Mouse (Mus musculus) G1E (cell line): ENCODE measurements around the gene Cd200. TPM values are rescaled to one million over a fixed set of nuclear protein-coding genes. Genes with fewer than 3 reads are reported as not detected.

Experiments
- ATAC-seq: 2 replicates; pipeline ENCODE4 v1.8.0; 2016; ENCODE audit warnings: mild to moderate bottlenecking; ENCODE audit not compliant: insufficient number of reproducible peaks, poor library complexity, low FRiP score, severe bottlenecking; ENCODE audit errors: extremely low read depth
- DNase-seq: peaks from one replicate; pipeline ENCODE4 v3.0.0; 2012; ENCODE audit warnings: low spot score
- H3K27me3 ChIP-seq: 2 replicates; pipeline ENCODE4 v1.6.1; 2012; ENCODE audit warnings: mild to moderate bottlenecking, low read length, inconsistent platforms; ENCODE audit not compliant: insufficient read depth
- H3K36me3 ChIP-seq: replicated peaks from 2 replicates; pipeline ENCODE3; 2012; ENCODE audit warnings: mild to moderate bottlenecking, inconsistent platforms
- H3K4me1 ChIP-seq: 2 replicates; pipeline ENCODE4 v1.6.1; 2012; ENCODE audit warnings: low read depth, low read length, inconsistent platforms, mixed read lengths; ENCODE audit not compliant: insufficient read depth
- H3K4me3 ChIP-seq: 2 replicates; pipeline ENCODE4 v1.5.1; 2012; ENCODE audit warnings: low read depth, mild to moderate bottlenecking, inconsistent platforms, low read length, moderate library complexity, mixed read lengths
- H3K9me3 ChIP-seq: replicated peaks from 2 replicates; pipeline ENCODE4 v1.6.1; 2012; ENCODE audit warnings: inconsistent platforms
- CTCF ChIP-seq: IDR thresholded peaks from 2 replicates; pipeline ENCODE4 v1.5.1; 2012; ENCODE audit warnings: low read depth, low read length, inconsistent platforms, mixed read lengths
- GATA1 ChIP-seq: IDR thresholded peaks from 2 replicates; pipeline ENCODE4 v1.6.1; 2012; ENCODE audit warnings: borderline replicate concordance, low read length, inconsistent platforms, mixed read lengths
- GATA2 ChIP-seq: IDR thresholded peaks from 2 replicates; pipeline ENCODE4 v1.6.1; 2012; ENCODE audit warnings: low read depth, low read length, inconsistent platforms, borderline replicate concordance
- POLR2AphosphoS5 ChIP-seq: IDR thresholded peaks from 2 replicates; pipeline ENCODE4 v1.6.1; 2012; ENCODE audit warnings: low read depth, low read length, inconsistent platforms; ENCODE audit not compliant: insufficient replicate concordance
- TAL1 ChIP-seq: conservative IDR thresholded peaks from 2 replicates; pipeline ENCODE4 v1.6.1; 2012; ENCODE audit warnings: low read depth, low read length, inconsistent platforms, mixed read lengths
- polyA plus RNA-seq: library from polyadenylated mRNA; stranded (reverse); fragments of >175 nt; gene quantifications from 2 replicates; pipeline ENCODE4 v1.2.3, GENCODE M21; 2012
- total RNA-seq, 2 experiments: library from RNA; stranded (forward) in 1 of 2; stranded (reverse) in 1 of 2; fragments of 200-1000 nt in 1 of 2; fragments of >200 nt in 1 of 2; fragmentation: Nextera tagmentation in 1 of 2; gene quantifications; 2 replicates each; pipeline ENCODE4 v1.2.3; 2014 to 2017

Cd200 gene
- total and polyA plus RNA-seq, 3 experiments = not detected

DNA sequence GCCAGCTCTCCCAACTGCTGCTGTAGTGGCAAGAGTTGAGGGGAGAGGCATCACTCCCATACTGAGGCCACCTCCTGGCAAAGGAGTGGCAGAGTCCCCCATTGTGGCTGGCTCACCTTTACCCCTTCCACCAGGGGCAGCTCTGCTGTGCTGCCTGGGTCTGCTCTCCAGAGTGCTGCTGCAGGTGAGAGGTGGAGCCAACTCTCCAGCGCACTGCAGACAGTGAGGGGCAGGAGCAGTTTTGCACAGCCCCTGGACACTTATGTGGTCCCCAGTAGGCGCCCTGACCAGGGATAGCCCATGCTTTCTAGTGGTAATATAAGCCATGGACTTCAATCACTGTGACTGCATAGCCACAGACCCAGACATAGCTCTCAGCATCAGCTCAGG, 74.5 kb downstream of the Cd200 start:
- ATAC-seq (no peak), DNase-seq (no peak)
- Histone ChIP-seq H3K36me3 (no peaks in the 10 kb centered on the region), H3K9me3 (no peaks in the 10 kb centered on the region), H3K4me1 (no peaks in the 10 kb centered on the region), H3K4me3 (no peak overlapping the region), H3K27me3 (no peaks in the 10 kb centered on the region)
- no peak for TF ChIP-seq GATA2
- TF ChIP-seq POLR2AphosphoS5 = no peak
- no peak for TF ChIP-seq GATA1
- no peak for TF ChIP-seq CTCF
- no peak for TF ChIP-seq TAL1

DNA sequence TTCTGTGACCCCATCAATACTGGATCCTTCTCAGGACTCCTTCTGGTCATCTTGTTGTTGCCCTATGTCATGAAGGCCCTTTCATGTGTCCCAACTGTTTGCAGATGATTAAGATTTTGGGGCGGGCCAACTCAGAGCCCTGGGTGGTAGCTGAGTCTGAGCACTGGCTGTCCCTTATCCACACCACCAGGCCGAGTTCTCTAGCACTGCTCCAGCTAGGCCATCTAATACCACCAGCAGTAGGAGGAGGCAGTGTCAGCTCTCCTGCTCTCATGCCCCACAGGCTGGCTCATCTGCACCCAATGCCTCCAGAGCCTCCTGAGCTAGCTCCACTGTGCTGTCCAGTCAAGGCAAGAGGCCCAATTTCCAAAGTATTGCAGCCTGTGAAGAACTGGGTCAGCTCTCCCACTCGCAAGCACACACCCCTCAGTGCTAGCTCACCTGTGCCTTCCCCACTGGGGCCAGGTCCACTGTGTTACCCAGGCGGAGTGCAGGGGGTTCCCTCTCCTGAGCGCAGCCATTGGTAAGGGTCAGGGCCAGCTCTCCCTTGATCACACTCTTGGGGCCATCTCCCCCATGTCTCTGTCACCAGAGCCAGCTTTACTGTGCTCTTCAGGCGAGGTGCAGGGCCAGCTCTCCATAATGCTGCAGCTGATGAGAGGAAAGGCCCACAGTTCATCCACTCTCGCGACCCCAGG, 75.0 kb downstream of the Cd200 start:
- Histone ChIP-seq H3K27me3 (no peaks in the 10 kb centered on the region), H3K9me3 (no peaks in the 10 kb centered on the region), H3K36me3 (no peaks in the 10 kb centered on the region), H3K4me1 (no peaks in the 10 kb centered on the region), H3K4me3 (no peak overlapping the region)
- TF ChIP-seq TAL1 = no peak
- DNase-seq (no peak), ATAC-seq (no peak)

DNA sequence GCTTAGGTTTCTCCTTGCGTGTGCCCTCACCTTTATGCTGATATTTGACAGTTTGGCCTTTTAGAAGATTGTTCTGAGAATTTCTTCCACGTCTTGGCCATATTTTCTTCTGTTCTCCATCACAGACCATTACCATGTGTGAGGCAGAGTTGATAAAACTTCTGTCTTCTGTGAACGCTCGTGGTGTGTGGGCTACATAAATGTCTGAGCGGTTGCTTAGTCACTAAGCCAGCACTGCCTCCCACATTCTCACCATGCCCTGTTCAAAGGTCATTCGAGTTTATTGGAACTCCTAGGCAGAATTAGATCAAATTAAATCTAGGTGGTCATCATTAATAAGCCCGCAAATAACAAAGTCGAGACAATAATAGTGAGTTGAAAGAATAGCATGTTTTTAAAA, 76.3 kb downstream of the Cd200 start:
- Histone ChIP-seq H3K36me3 (no peaks in the 10 kb centered on the region), H3K4me1 (no peaks in the 10 kb centered on the region), H3K27me3 (no peaks in the 10 kb centered on the region), H3K9me3 (no peaks in the 10 kb centered on the region), H3K4me3 (no peak overlapping the region)
- no peak for DNase-seq
- no peak for ATAC-seq
- TF ChIP-seq TAL1 = no peak

Other genes with a start within 250 kb of the Cd200 start
- not detected in 2 replicates for gene Btla, start 184.7 kb downstream of the Cd200 start, total RNA-seq (2014; fragmentation: Nextera tagmentation)
- 0.12 and 0.22 TPM in 2 replicates for gene Btla, start 184.7 kb downstream of the Cd200 start, total RNA-seq (2017)
- gene Btla, start 184.7 kb downstream of the Cd200 start, polyA plus RNA-seq = not detected in 2 replicates
- gene Gm609, start 83.9 kb upstream of the Cd200 start, total RNA-seq (2014; fragmentation: Nextera tagmentation) = not detected in 2 replicates
- gene Gm609, start 83.9 kb upstream of the Cd200 start, total RNA-seq (2017) = 0.12 and 0.22 TPM in 2 replicates
- not detected in 2 replicates for gene Gm609, start 83.9 kb upstream of the Cd200 start, polyA plus RNA-seq
- gene Gm17783, start 123.0 kb upstream of the Cd200 start, total RNA-seq (2014; fragmentation: Nextera tagmentation) = not detected in 2 replicates
- 0.12 TPM in 1 of 2 replicates, not detected in the other for gene Gm17783, start 123.0 kb upstream of the Cd200 start, total RNA-seq (2017)
- not detected in 2 replicates for gene Gm17783, start 123.0 kb upstream of the Cd200 start, polyA plus RNA-seq
- gene Slc9c1, start 126.3 kb upstream of the Cd200 start, total RNA-seq (2014; fragmentation: Nextera tagmentation) = not detected in 2 replicates
- not detected in 2 replicates for gene Slc9c1, start 126.3 kb upstream of the Cd200 start, total RNA-seq (2017)
- not detected in 2 replicates for gene Slc9c1, start 126.3 kb upstream of the Cd200 start, polyA plus RNA-seq
- gene Gcsam, start 201.3 kb upstream of the Cd200 start, total RNA-seq (2014; fragmentation: Nextera tagmentation) = 0.53 TPM in 1 of 2 replicates, not detected in the other
- 0.49 and 0.52 TPM in 2 replicates for gene Gcsam, start 201.3 kb upstream of the Cd200 start, total RNA-seq (2017)
- gene Gcsam, start 201.3 kb upstream of the Cd200 start, polyA plus RNA-seq = not detected in 2 replicates
- gene BC016579, start 245.0 kb upstream of the Cd200 start, total RNA-seq (2014; fragmentation: Nextera tagmentation) = not detected in 2 replicates
- 0.12 and 0.16 TPM in 2 replicates for gene BC016579, start 245.0 kb upstream of the Cd200 start, total RNA-seq (2017)
- not detected in 2 replicates for gene BC016579, start 245.0 kb upstream of the Cd200 start, polyA plus RNA-seq